12 mouse cellular contexts compared by ENCODE assay signal in genomic region chr8:70764676-70765075, GRCm38 (mm10). TPM values are rescaled to one million over a fixed set of nuclear protein-coding genes. Genes with fewer than 3 reads are reported as not detected.
DNase-seq lines count a peak whose midpoint lies in the region; ATAC-seq and TF ChIP-seq lines count a peak whose summit lies in the region.
"Had no signal": no experiment of that assay in that cellular context is flagged by ENCODE, and none has a peak within 500 bp of the region (broad histone marks: within the 10 kb centered on the region; RNA-seq: fewer than 3 reads in every experiment).

No protein-coding gene starts in this region.

- ATAC-seq in heart, embryonic 13.5 days (ENCODE audit: extremely low read depth, insufficient number of reproducible peaks, low FRiP score, low TSS enrichment): no peak
- ATAC-seq in G1E (ENCODE audit: extremely low read depth, insufficient number of reproducible peaks, low FRiP score, poor library complexity, severe bottlenecking): no peak
- ATAC-seq in liver, embryonic 16.5 days (ENCODE audit: low read depth): no peak

- 88% methylated on average over 13 of the region's 13 CpGs for WGBS in heart, embryonic 13.5 days
- 91% methylated on average over 13 of the region's 13 CpGs for WGBS in embryonic facial prominence, embryonic 10.5 days
- WGBS in liver, embryonic 16.5 days (ENCODE audit: insufficient replicate concordance): 79% methylated on average over 13 of the region's 13 CpGs

- H3K9me3 ChIP-seq in heart, embryonic 13.5 days: no peaks in the 10 kb centered on the region
- no peaks in the 10 kb centered on the region for H3K9me3 ChIP-seq in G1E (replicated peaks)
- no peaks in the 10 kb centered on the region for H3K9me3 ChIP-seq in embryonic facial prominence, embryonic 10.5 days
- H3K9me3 ChIP-seq in liver, embryonic 16.5 days (replicated peaks; ENCODE audit: control insufficient read depth, low read length): no peaks in the 10 kb centered on the region
- H3K9me3 ChIP-seq: embryonic facial prominence, embryonic 13.5 days; forebrain, embryonic 12.5 days; hindbrain, embryonic 13.5 days had no signal

- H3K4me3 ChIP-seq in heart, embryonic 13.5 days: no peak overlapping the region
- peak overlapping the region; percentile 63; the same call in 1 of the 2 replicates for H3K4me3 ChIP-seq in G1E (ENCODE audit: low read depth, low read length)
- H3K4me3 ChIP-seq in embryonic facial prominence, embryonic 10.5 days: peak overlapping the region; percentile 61; the same call in 1 of the 2 replicates
- H3K4me3 ChIP-seq in liver, embryonic 16.5 days (ENCODE audit: low read depth, low read length): no peak overlapping the region
- H3K4me3 ChIP-seq: forebrain, embryonic 12.5 days; hindbrain, embryonic 13.5 days had no signal

- no peak overlapping the region for H3K27ac ChIP-seq in heart, embryonic 13.5 days (replicated peaks)
- H3K27ac ChIP-seq in embryonic facial prominence, embryonic 10.5 days (replicated peaks): no peak overlapping the region
- peak overlapping the region; percentile 90 for H3K27ac ChIP-seq in liver, embryonic 16.5 days (ENCODE audit: low read length)
- H3K27ac ChIP-seq: embryonic facial prominence, embryonic 13.5 days; forebrain, embryonic 12.5 days; hindbrain, embryonic 13.5 days had no signal

- peaks cover 29% of the 10 kb centered on the region for H3K36me3 ChIP-seq in heart, embryonic 13.5 days
- peaks cover 62% of the 10 kb centered on the region for H3K36me3 ChIP-seq in G1E (replicated peaks)
- peaks cover 23% of the 10 kb centered on the region for H3K36me3 ChIP-seq in embryonic facial prominence, embryonic 10.5 days (replicated peaks)
- peaks cover 2% of the 10 kb centered on the region; the same call in 1 of the 2 replicates for H3K36me3 ChIP-seq in liver, embryonic 16.5 days (ENCODE audit: control insufficient read depth, insufficient read depth)

- H3K9ac ChIP-seq in heart, embryonic 13.5 days: no peak overlapping the region
- no peak overlapping the region for H3K9ac ChIP-seq in liver, embryonic 16.5 days (ENCODE audit: low read depth, low read length)
- H3K9ac ChIP-seq: embryonic facial prominence, embryonic 13.5 days; forebrain, embryonic 12.5 days; hindbrain, embryonic 13.5 days had no signal

- intact Hi-C loops in heart, postnatal 25 days (cut with DNase I): loop anchor here (5.0 to 10.0 kb wide), 2 partner anchors 78 to 230 kb away; partner anchors contain the start of gene Ell

- DNase-seq in heart, postnatal 25 days (ENCODE audit: low spot score): no peak
- no peak for DNase-seq in G1E (ENCODE audit: low spot score)
- DNase-seq in embryonic facial prominence, embryonic 10.5 days (ENCODE audit: low spot score): no peak
- no peak for DNase-seq in gastrocnemius, postnatal 4 days (ENCODE audit: low spot score in 2 of 2)
- no peak for DNase-seq in layer of hippocampus, adult 9-10 months (ENCODE audit: low spot score)
- DNase-seq: cerebellum, postnatal 25 days; spleen, adult 18-20 months had no signal

- TF ChIP-seq CTCF in G1E (IDR thresholded peaks at IDR 0.05; ENCODE audit: low read depth, low read length): no peak

- H3K4me2 ChIP-seq in heart, embryonic 13.5 days: peak overlapping the region; percentile 91; the same call in 1 of the 2 replicates
- peak overlapping the region; percentile 98 for H3K4me2 ChIP-seq in liver, embryonic 16.5 days (ENCODE audit: low read depth, low read length)
- H3K4me2 ChIP-seq: hindbrain, embryonic 13.5 days had no signal

- peaks cover 6% of the 10 kb centered on the region; the same call in 1 of the 2 replicates for H3K27me3 ChIP-seq in heart, embryonic 13.5 days (replicated peaks)
- no peaks in the 10 kb centered on the region; the same call in 1 of the 2 replicates for H3K27me3 ChIP-seq in G1E (ENCODE audit: insufficient read depth, low read length)
- H3K27me3 ChIP-seq in embryonic facial prominence, embryonic 10.5 days (replicated peaks; ENCODE audit: low read depth, poor library complexity, severe bottlenecking): peaks cover 17% of the 10 kb centered on the region
- H3K27me3 ChIP-seq in liver, embryonic 16.5 days (ENCODE audit: control insufficient read depth, insufficient read depth, low read depth, low read length): no peaks in the 10 kb centered on the region
- H3K27me3 ChIP-seq: embryonic facial prominence, embryonic 13.5 days had no signal

- H3K4me1 ChIP-seq in heart, embryonic 13.5 days: peaks cover 37% of the 10 kb centered on the region
- peaks cover 90% of the 10 kb centered on the region for H3K4me1 ChIP-seq in G1E (ENCODE audit: insufficient read depth, low read depth, low read length)
- peaks cover 54% of the 10 kb centered on the region for H3K4me1 ChIP-seq in embryonic facial prominence, embryonic 10.5 days
- peaks cover 80% of the 10 kb centered on the region for H3K4me1 ChIP-seq in liver, embryonic 16.5 days (ENCODE audit: control insufficient read depth, low read depth, low read length)

RNA-seq across cellular contexts. Expression of gene Mpv17l2, which starts 3.9 kb away (rescaled TPM):
- 41.6 and 48.4 TPM in 2 replicates for polyA plus RNA-seq in heart, embryonic 13.5 days (2015; fragmentation: Nextera tagmentation; extraction: Ambion mirVana)
- total RNA-seq in heart, postnatal 25 days (2021): 10 to 100 TPM; 26.7 to 28.0 TPM
- total RNA-seq in G1E (2014; fragmentation: Nextera tagmentation) (63.1 and 67.1 TPM in 2 replicates), G1E (2017) (13.5 and 13.9 TPM in 2 replicates)
- polyA plus RNA-seq in G1E (2012): 89.1 and 101 TPM in 2 replicates
- polyA plus RNA-seq in embryonic facial prominence, embryonic 10.5 days (2016; fragmentation: Nextera tagmentation; extraction: Ambion mirVana): 28.2 and 34.5 TPM in 2 replicates
- polyA plus RNA-seq in liver, embryonic 16.5 days (2015; fragmentation: Nextera tagmentation; extraction: Ambion mirVana): 31.4 and 32.1 TPM in 2 replicates
- total RNA-seq in gastrocnemius, postnatal 4 days (2021): 10 to 100 TPM; 27.0 to 27.4 TPM

RNA-seq across cellular contexts. Expression of gene Rab3a, which starts 10.2 kb away (rescaled TPM):
- polyA plus RNA-seq in heart, embryonic 13.5 days (2015; fragmentation: Nextera tagmentation; extraction: Ambion mirVana): 17.4 and 23.2 TPM in 2 replicates
- total RNA-seq in heart, postnatal 25 days (2021): 10 to 100 TPM; 49.7 to 57.6 TPM
- total RNA-seq in G1E (2014; fragmentation: Nextera tagmentation) (11.2 and 11.4 TPM in 2 replicates), G1E (2017) (4.6 and 7.0 TPM in 2 replicates)
- polyA plus RNA-seq in G1E (2012): 10.8 and 15.4 TPM in 2 replicates
- 13.6 and 16.2 TPM in 2 replicates for polyA plus RNA-seq in embryonic facial prominence, embryonic 10.5 days (2016; fragmentation: Nextera tagmentation; extraction: Ambion mirVana)
- polyA plus RNA-seq in liver, embryonic 16.5 days (2015; fragmentation: Nextera tagmentation; extraction: Ambion mirVana): 2.2 and 3.4 TPM in 2 replicates
- total RNA-seq in gastrocnemius, postnatal 4 days (2021): 10 to 100 TPM; 41.0 to 44.4 TPM

RNA-seq across cellular contexts. Expression of gene Pik3r2, which starts 11.8 kb away (rescaled TPM):
- polyA plus RNA-seq in heart, embryonic 13.5 days (2015; fragmentation: Nextera tagmentation; extraction: Ambion mirVana): 34.9 and 36.5 TPM in 2 replicates
- total RNA-seq in heart, postnatal 25 days (2021): 10 to 100 TPM; 21.8 to 25.5 TPM
- 7.1 and 16.3 TPM in 2 replicates for total RNA-seq in G1E (2014; fragmentation: Nextera tagmentation)
- 11.8 and 13.3 TPM in 2 replicates for total RNA-seq in G1E (2017)
- polyA plus RNA-seq in G1E (2012): 55.0 and 68.8 TPM in 2 replicates
- polyA plus RNA-seq in embryonic facial prominence, embryonic 10.5 days (2016; fragmentation: Nextera tagmentation; extraction: Ambion mirVana): 79.2 and 79.8 TPM in 2 replicates
- polyA plus RNA-seq in liver, embryonic 16.5 days (2015; fragmentation: Nextera tagmentation; extraction: Ambion mirVana): 12.2 and 13.9 TPM in 2 replicates
- total RNA-seq in gastrocnemius, postnatal 4 days (2021): 10 to 100 TPM; 65.2 to 73.0 TPM

RNA-seq across cellular contexts. Expression of gene Mast3, which starts 40.2 kb away (rescaled TPM):
- polyA plus RNA-seq in heart, embryonic 13.5 days (2015; fragmentation: Nextera tagmentation; extraction: Ambion mirVana): 5.6 and 6.7 TPM in 2 replicates
- 1 to 10 TPM; 5.2 to 6.3 TPM for total RNA-seq in heart, postnatal 25 days (2021)
- 79.8 and 104 TPM in 2 replicates for total RNA-seq in G1E (2014; fragmentation: Nextera tagmentation)
- 15.7 and 18.9 TPM in 2 replicates for total RNA-seq in G1E (2017)
- polyA plus RNA-seq in G1E (2012): 323 and 357 TPM in 2 replicates
- polyA plus RNA-seq in embryonic facial prominence, embryonic 10.5 days (2016; fragmentation: Nextera tagmentation; extraction: Ambion mirVana): 12.4 and 13.9 TPM in 2 replicates
- polyA plus RNA-seq in liver, embryonic 16.5 days (2015; fragmentation: Nextera tagmentation; extraction: Ambion mirVana): 7.5 and 9.0 TPM in 2 replicates
- 10 to 100 TPM; 12.3 to 14.6 TPM for total RNA-seq in gastrocnemius, postnatal 4 days (2021)

RNA-seq across cellular contexts. Expression of gene Pde4c, which starts 41.2 kb away (rescaled TPM):
- polyA plus RNA-seq in heart, embryonic 13.5 days (2015; fragmentation: Nextera tagmentation; extraction: Ambion mirVana): 0.14 TPM in 1 of 2 replicates, not detected in the other
- 1 to 10 TPM; 2.5 to 3.7 TPM for total RNA-seq in heart, postnatal 25 days (2021)
- total RNA-seq in G1E (2014; fragmentation: Nextera tagmentation) (0.83 TPM in 1 of 2 replicates, not detected in the other), G1E (2017) (0.22 TPM in 1 of 2 replicates, not detected in the other)
- polyA plus RNA-seq in G1E (2012): 0.41 and 0.95 TPM in 2 replicates
- 0.20 and 0.69 TPM in 2 replicates for polyA plus RNA-seq in embryonic facial prominence, embryonic 10.5 days (2016; fragmentation: Nextera tagmentation; extraction: Ambion mirVana)
- 1.5 and 2.2 TPM in 2 replicates for polyA plus RNA-seq in liver, embryonic 16.5 days (2015; fragmentation: Nextera tagmentation; extraction: Ambion mirVana)
- total RNA-seq in gastrocnemius, postnatal 4 days (2021): 1 to 10 TPM; 1.4 to 1.5 TPM

Comparison
In these comparisons a context has a peak if more than half of its experiments do, and no peak if none do; other contexts are left out.
1. H3K4me3 ChIP-seq: peak in G1E (single experiment) and embryonic facial prominence, embryonic 10.5 days (single experiment); none in heart, embryonic 13.5 days (single experiment) and liver, embryonic 16.5 days (single experiment).